Mouse (Mus musculus) gastrocnemius, adult 2 months (tissue): ENCODE results near the gene Ikzf3. TPM values are rescaled to one million over a fixed set of nuclear protein-coding genes. Genes with fewer than 3 reads are reported as not detected.

Experiments used
- DNase-seq: peaks from one replicate; pipeline ENCODE4 v3.0.0; 2022
- H3K27ac ChIP-seq: fragments of 200-600 bp; 2 replicates; pipeline ENCODE4 v1.8.1; 2022; ENCODE audit warnings: mild to moderate bottlenecking
- H3K4me3 ChIP-seq: fragments of 200-600 bp; 2 replicates; pipeline ENCODE4 v1.8.1; 2022; ENCODE audit warnings: mild to moderate bottlenecking, moderate library complexity
- CTCF ChIP-seq: fragments of 200-600 bp; IDR thresholded peaks from 2 replicates; pipeline ENCODE4 v1.8.1; 2022; ENCODE audit warnings: antibody characterized with exemption, mild to moderate bottlenecking, moderate library complexity
- intact Hi-C: fragments of 180-260 bp; cut with DNase I; formaldehyde crosslinking; loops from one replicate; pipeline ENCODE4 v1.15.1; 2025
- total RNA-seq, 2 experiments: library from RNA; stranded (reverse); gene quantifications; 2 replicates each; pipeline ENCODE4 v1.2.3; 2021

The Ikzf3 gene
- total RNA-seq, 2 experiments from 2014 or later = 0.22 TPM; not detected in 1

GRCm38 (mm10) chr11:98526824-98527461, 18.9 kb downstream of the Ikzf3 start:
- TF ChIP-seq CTCF = no peak
- DNase-seq = no peak
- Histone ChIP-seq H3K4me3 (no peak overlapping the region), H3K27ac (no peak overlapping the region)
- intact Hi-C loops = no loop called here

- Histone ChIP-seq H3K4me3 (no peak overlapping the region), H3K27ac (no peak overlapping the region)
- no peak for DNase-seq
- no peak for TF ChIP-seq CTCF
- intact Hi-C loops = no loop called here
These were observed 20.7 kb downstream of the Ikzf3 start for GRCm38 (mm10) chr11:98525140-98525539.

- TF ChIP-seq CTCF = no peak
- intact Hi-C loops = no loop called here
- Histone ChIP-seq H3K4me3 (no peak overlapping the region), H3K27ac (no peak overlapping the region)
- no peak for DNase-seq
These were observed 25.4 kb downstream of the Ikzf3 start for GRCm38 (mm10) chr11:98520468-98520867.

- TF ChIP-seq CTCF = no peak
- Histone ChIP-seq H3K4me3 (no peak overlapping the region), H3K27ac (no peak overlapping the region)
- intact Hi-C loops = no loop called here
- no peak for DNase-seq
These were observed 32.4 kb downstream of the Ikzf3 start for GRCm38 (mm10) chr11:98513356-98513936.

GRCm38 (mm10) chr11:98512881-98513280, 33.0 kb downstream of the Ikzf3 start:
- TF ChIP-seq CTCF = no peak
- intact Hi-C loops = no loop called here
- H3K4me3 ChIP-seq = no peak overlapping the region
- no peak overlapping the region for H3K27ac ChIP-seq
- no peak for DNase-seq

- DNase-seq = no peak
- TF ChIP-seq CTCF = no peak
- H3K4me3 ChIP-seq = no peak overlapping the region
- intact Hi-C loops = no loop called here
- no peak overlapping the region for H3K27ac ChIP-seq
These were observed 35.7 kb downstream of the Ikzf3 start for GRCm38 (mm10) chr11:98510125-98510524.

- TF ChIP-seq CTCF = no peak
- Histone ChIP-seq H3K27ac (peak overlapping the region; percentile 46; the same call in 1 of the 2 replicates), H3K4me3 (peak overlapping the region; percentile 28)
- peak; percentile 77 for DNase-seq
- intact Hi-C loops = no loop called here
These were observed 36.4 kb downstream of the Ikzf3 start for GRCm38 (mm10) chr11:98509434-98509833.

- H3K27ac ChIP-seq = no peak overlapping the region
- no peak overlapping the region for H3K4me3 ChIP-seq
- TF ChIP-seq CTCF = no peak
- intact Hi-C loops = no loop called here
- no peak for DNase-seq
These were observed 40.9 kb downstream of the Ikzf3 start for GRCm38 (mm10) chr11:98504926-98505325.

GRCm38 (mm10) chr11:98497388-98498288, 48.2 kb downstream of the Ikzf3 start:
- TF ChIP-seq CTCF = no peak
- DNase-seq = peak; percentile 22
- Histone ChIP-seq H3K4me3 (no peak overlapping the region), H3K27ac (0 out of 2 replicates have a peak overlapping the region, but pooled peaks have one; percentile 10)
- intact Hi-C loops = no loop called here

- no peak for DNase-seq
- TF ChIP-seq CTCF = no peak
- Histone ChIP-seq H3K4me3 (no peak overlapping the region), H3K27ac (no peak overlapping the region)
- intact Hi-C loops = no loop called here
These were observed 50.6 kb downstream of the Ikzf3 start for GRCm38 (mm10) chr11:98495176-98495719.

- H3K27ac ChIP-seq = no peak overlapping the region
- no peak overlapping the region for H3K4me3 ChIP-seq
- intact Hi-C loops = no loop called here
- no peak for DNase-seq
- TF ChIP-seq CTCF = no peak
These were observed 52.4 kb downstream of the Ikzf3 start for GRCm38 (mm10) chr11:98493394-98493793.

- no peak overlapping the region for H3K4me3 ChIP-seq
- no peak for DNase-seq
- intact Hi-C loops = no loop called here
- H3K27ac ChIP-seq = no peak overlapping the region
- TF ChIP-seq CTCF = no peak
These were observed 52.9 kb downstream of the Ikzf3 start for GRCm38 (mm10) chr11:98492959-98493358.

- no peak for DNase-seq
- Histone ChIP-seq H3K4me3 (no peak overlapping the region), H3K27ac (no peak overlapping the region)
- intact Hi-C loops = no loop called here
- TF ChIP-seq CTCF = no peak
These were observed 54.3 kb downstream of the Ikzf3 start for GRCm38 (mm10) chr11:98491571-98491970.
